Mouse (Mus musculus) cerebellum, adult 2 months (tissue): ENCODE measurements around the gene Klrb1b. TPM values are rescaled to one million over a fixed set of nuclear protein-coding genes. Genes with fewer than 3 reads are reported as not detected.
"Not testable (repeated sequence)": the region's sequence is repeated elsewhere in the genome, so short reads cannot be mapped to it uniquely, and the experiment has no call there.

Experiments used
- DNase-seq, 2 experiments: peaks; one replicate each; pipeline ENCODE4 v3.0.0; 2021
- H3K27ac ChIP-seq: fragments of 200-500 bp; 2 replicates; pipeline ENCODE4 v1.5.1; 2012; ENCODE audit warnings: low read length, control low read depth, inconsistent platforms; ENCODE audit not compliant: insufficient read depth
- H3K27me3 ChIP-seq: fragments of 200-500 bp; 2 replicates; pipeline ENCODE4 v1.6.1; 2012; ENCODE audit warnings: inconsistent platforms, mild to moderate bottlenecking, low read length, moderate library complexity; ENCODE audit not compliant: control insufficient read depth, insufficient read depth
- H3K4me1 ChIP-seq: fragments of 200-500 bp; 2 replicates; pipeline ENCODE4 v1.6.1; 2011; ENCODE audit warnings: low read length; ENCODE audit not compliant: control insufficient read depth, insufficient read depth
- H3K4me3 ChIP-seq: fragments of 200-500 bp; replicated peaks from 2 replicates; pipeline ENCODE3; 2011; ENCODE audit warnings: mild to moderate bottlenecking, low read depth, low read length, control low read depth; ENCODE audit not compliant: insufficient read depth
- CTCF ChIP-seq: fragments of 200-500 bp; IDR thresholded peaks from 2 replicates; pipeline ENCODE4 v1.5.1; 2011; ENCODE audit warnings: low read depth, mild to moderate bottlenecking, control low read depth, low read length, moderate library complexity, borderline replicate concordance; ENCODE audit not compliant: insufficient read depth
- POLR2A ChIP-seq: fragments of 200-500 bp; IDR thresholded peaks from 2 replicates; pipeline ENCODE4 v1.6.1; 2011; ENCODE audit warnings: low read length, control low read depth, borderline replicate concordance; ENCODE audit not compliant: insufficient read depth
- WGBS: fragments of 180-500 bp; shearing (Covaris S2); methylation state at CpG from one replicate; pipeline ENCODE4 v1.1.7; 2018; 5-methylcytosine and 5-hydroxymethylcytosine counted together
- polyA plus RNA-seq: library from polyadenylated mRNA; depleted of rRNA; stranded (reverse); fragments of >200 nt; gene quantifications from 2 replicates; pipeline ENCODE4 v1.2.3, GENCODE M21; 2012

Gene Klrb1b
- polyA plus RNA-seq, 1 experiment: not detected

DNA sequence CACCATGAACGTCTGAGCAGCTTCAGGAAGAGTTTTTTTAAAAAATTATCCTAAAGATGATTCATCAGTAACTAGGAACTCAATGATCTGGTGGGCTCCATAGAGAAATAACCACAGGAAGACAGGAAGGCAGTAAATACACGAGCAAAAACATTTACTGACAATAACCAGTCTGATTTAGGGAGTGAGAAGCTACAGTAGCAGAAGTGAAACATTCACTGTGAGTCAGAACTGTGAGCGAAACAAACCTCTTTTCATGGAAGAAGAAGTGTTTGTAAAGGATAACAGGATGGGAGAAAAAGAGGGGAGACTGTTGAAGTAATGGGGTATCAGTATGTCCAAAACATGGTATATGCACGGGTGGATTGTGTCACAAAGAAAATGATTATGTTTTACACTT lies 3.7 kb upstream of the Klrb1b start:
- Histone ChIP-seq H3K4me3 (no peak overlapping the region), H3K27me3 (no peaks in the 10 kb centered on the region), H3K27ac (no peak overlapping the region), H3K4me1 (no peaks in the 10 kb centered on the region)
- DNase-seq: no peak
- 81% methylated on average over 4 of the region's 4 CpGs for WGBS
- no peak for TF ChIP-seq POLR2A
- TF ChIP-seq CTCF: no peak

DNA sequence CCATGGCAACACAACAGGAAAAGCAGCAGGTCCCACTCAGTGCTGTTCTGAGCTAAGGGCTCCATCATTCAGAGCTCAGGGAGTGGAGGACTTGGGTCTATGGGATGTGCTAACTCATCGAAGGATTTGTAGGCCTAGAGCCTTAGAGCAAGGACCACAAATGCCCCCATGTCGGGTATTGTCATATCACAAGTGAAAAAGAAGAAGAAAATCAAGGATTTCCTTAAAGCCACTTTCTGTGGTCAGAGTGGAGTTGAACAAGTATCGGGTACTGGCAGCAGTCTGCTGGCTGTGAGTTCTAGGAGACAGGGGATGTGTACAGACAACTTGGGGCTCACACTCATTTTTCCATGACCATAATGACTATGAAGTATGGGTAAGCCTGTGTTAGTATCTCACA lies 650 bp upstream of the Klrb1b start:
- H3K27me3 ChIP-seq: no peaks in the 10 kb centered on the region
- no peak for DNase-seq
- H3K4me1 ChIP-seq: no peaks in the 10 kb centered on the region
- TF ChIP-seq POLR2A: no peak
- no peak for TF ChIP-seq CTCF
- no peak overlapping the region for H3K27ac ChIP-seq
- H3K4me3 ChIP-seq: no peak overlapping the region
- WGBS: 80% methylated on average over 3 of the region's 3 CpGs

DNA sequence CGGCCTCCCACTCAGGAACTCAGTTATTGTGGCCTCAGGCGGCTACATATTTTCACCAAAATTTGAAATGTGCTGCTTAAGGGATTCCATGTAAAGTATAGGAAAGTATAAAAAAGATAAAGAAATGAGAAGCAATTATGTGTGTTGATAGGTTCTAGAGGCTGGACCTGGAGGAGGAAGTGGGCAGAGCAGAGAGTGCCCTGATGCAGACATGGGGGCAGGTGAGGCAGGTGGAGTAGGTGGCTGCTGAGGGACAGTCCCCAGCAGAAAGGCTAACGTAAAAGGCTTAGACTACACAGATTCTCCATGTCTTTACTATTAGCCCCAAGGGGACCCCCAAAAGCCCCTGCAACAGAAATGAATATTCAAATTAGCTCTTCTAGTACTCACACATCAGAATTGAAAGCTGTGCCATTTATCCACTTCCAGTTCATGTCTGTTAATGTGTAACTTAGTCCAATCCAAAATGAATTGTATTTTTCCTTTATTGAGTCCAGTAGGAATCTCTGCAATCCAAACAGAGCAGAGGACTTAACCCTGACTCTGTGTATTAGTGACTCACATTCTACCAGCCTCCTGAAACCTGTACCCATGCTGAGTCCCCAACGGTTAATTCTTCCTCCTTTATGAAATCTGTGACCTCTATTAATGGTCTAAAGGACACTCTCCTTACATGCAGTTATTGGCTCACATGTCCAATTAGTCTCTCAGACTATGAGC lies 7.9 kb downstream of the Klrb1b start:
- DNase-seq: no peak
- H3K4me3 ChIP-seq: no peak overlapping the region
- H3K27me3 ChIP-seq: no peaks in the 10 kb centered on the region
- WGBS: 84% methylated on average over 4 of the region's 4 CpGs
- H3K27ac ChIP-seq: no peak overlapping the region
- no peaks in the 10 kb centered on the region for H3K4me1 ChIP-seq
- TF ChIP-seq POLR2A (no peak), CTCF (no peak)

DNA sequence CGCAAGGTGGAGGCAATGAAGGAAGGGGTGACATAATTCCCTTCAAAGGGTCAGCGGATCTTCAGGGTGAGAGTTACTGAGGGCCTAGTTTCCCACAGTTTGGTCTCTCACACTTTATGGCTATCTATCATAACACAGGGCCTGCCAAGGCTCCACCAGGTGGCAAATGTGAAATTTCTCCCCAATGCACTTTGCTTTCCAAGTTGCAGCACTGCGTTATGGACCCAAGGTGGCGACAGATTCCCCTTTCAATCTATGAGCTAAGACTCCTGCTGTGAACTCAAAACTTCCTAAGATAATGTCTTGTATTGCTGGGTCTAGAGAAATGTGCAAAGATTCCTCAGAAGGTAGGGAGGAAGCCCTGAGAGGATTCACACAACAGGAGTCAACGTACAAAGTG lies 17.6 kb downstream of the Klrb1b start:
- no peak for DNase-seq
- TF ChIP-seq POLR2A (no peak), CTCF (no peak)
- no peaks in the 10 kb centered on the region for H3K27me3 ChIP-seq
- 78% methylated on average over 5 of the region's 5 CpGs for WGBS
- no peaks in the 10 kb centered on the region for H3K4me1 ChIP-seq
- H3K4me3 ChIP-seq: no peak overlapping the region
- H3K27ac ChIP-seq: no peak overlapping the region

DNA sequence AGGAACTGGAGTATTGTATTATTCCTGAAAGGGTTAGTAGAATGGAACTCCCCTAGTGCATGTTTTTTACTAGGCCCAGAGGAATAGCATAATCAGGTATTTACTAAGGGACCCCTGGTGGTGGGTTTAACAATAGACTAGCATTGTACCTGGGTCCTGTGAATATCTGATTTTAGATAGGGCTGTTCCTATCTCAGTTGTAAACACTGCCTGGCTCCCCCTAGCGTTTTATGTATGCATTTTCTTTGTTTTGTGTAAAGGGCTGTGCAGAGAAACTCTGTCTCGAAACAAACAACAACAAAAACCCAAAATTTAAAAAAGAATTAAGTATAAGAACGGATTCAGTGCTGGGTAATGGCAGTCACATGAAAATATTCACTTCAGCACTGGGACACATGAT lies 19.1 kb downstream of the Klrb1b start:
- no peak overlapping the region for H3K4me3 ChIP-seq
- no peak for TF ChIP-seq POLR2A
- TF ChIP-seq CTCF: no peak
- DNase-seq: no peak

DNA sequence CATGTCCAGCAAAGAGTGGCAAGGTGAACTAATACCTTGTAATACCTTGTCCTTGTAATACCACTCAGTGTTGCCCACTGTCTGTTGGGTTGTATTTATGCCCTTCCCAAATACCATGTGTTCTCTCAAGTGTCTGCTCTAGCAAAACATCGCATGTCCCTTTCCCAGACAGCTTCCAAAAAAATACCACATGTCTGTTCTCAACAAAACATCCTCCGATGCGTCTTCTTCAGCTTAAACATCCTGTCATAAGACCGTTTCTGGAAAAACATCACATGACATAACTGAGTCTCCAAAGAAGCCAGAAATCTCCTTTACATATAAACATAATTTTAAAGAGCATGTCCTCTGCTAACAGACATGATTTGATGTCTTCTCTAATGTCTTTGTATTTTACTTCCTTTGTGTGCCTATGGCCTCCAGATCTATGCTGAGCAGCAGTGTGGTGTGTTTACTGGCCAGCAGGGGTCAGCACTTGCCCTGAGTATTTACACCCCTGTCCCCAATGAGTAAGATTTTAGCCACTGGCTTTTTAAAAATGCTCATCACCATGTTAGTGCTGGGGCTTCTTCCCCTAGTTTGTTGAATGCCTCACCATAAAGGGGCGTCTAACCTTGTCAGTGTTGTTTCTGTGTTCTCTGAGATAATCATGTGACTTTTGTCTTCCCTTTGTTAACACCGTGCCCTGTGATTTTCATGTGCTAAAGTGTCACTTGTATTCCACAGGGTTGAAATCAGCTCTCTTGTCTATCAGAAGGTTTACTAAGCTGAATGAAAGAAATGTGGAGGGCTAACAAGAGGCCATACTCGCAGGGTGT lies 21.1 kb downstream of the Klrb1b start:
- WGBS: 67% methylated on average over 7 of the region's 7 CpGs
- not testable (repeated sequence) for H3K4me3 ChIP-seq, H3K4me1 ChIP-seq, H3K27me3 ChIP-seq, H3K27ac ChIP-seq
- peak; percentile 48 to 53 for DNase-seq
- peak; percentile 54 for TF ChIP-seq CTCF

More for the DNA sequence above, 19.1 kb downstream of the Klrb1b start:
- Histone ChIP-seq H3K4me1 (no peaks in the 10 kb centered on the region), H3K27me3 (no peaks in the 10 kb centered on the region), H3K27ac (no peak overlapping the region)
- WGBS: 60% methylated on average over 3 of the region's 3 CpGs

DNA sequence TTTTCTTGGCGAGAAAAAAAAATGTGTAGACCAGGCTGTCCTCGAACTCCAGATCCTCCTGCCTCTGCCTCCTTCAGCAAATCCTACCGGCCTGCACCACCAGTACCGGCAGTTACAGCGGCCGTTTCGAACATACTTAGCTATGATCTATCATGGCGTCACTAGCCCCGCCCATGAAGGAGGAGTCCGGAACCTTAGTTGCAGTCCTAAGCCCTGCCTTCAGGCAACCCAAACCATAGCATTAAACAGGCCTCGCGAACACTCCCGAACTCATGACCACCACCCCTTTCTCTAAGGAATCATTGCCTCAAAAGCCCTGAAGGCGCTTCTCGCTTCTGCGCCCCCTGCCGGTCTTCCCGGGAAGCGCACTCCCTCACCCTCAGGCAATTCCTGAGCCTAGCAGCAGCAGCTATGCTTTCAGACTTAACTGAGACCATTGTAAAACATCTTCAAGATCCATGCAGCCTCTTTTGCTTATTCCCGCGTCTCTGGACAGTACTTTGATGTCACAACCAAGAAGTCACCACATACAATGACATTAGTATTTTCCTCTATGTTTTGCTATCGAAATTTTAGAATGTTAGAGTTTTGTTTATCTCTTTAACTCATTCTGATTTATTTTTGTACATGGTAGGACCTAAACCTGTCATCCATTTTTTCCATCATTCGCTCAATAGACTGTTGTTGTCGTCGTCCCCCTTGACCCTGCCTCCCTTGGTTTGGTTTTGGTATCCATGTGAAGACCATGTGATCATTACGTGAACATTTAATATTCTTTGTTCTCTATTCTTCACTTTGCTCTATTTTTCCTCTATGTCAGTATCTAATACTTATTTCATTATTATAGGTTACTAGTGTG lies 22.9 kb downstream of the Klrb1b start:
- peak overlapping the region; percentile 70 for H3K4me3 ChIP-seq
- WGBS: 4% methylated on average over 26 of the region's 26 CpGs
- no peaks in the 10 kb centered on the region for H3K27me3 ChIP-seq
- TF ChIP-seq CTCF: peak; percentile 92
- no peak for TF ChIP-seq POLR2A
- peak; percentile 96 to 98 for DNase-seq
- H3K4me1 ChIP-seq: no peaks in the 10 kb centered on the region
- no peak overlapping the region for H3K27ac ChIP-seq
